Mouse (Mus musculus) inflammation-experienced regulatory T-cells, adult 6 months (primary cell): ENCODE measurements around the gene Dcbld1. TPM values are rescaled to one million over a fixed set of nuclear protein-coding genes. Genes with fewer than 3 reads are reported as not detected.

Experiments
- ATAC-seq: one replicate; pipeline ENCODE4 v1.8.0; 2017
- polyA plus RNA-seq, 3 experiments: library from polyadenylated mRNA; unstranded; fragments of 100-300 nt; shearing (Covaris generic); gene quantifications; one replicate each; pipeline ENCODE4 v1.2.1; 2017

Dcbld1 gene
- under 1 TPM in 1 of 3 experiments, not detected in 2; 0.17 TPM for polyA plus RNA-seq

- ATAC-seq: peak; percentile 62
Observed at GRCm38 (mm10) chr10:52233301-52233968, at the start of gene Dcbld1. TSS of gene Dcbld1 (plus strand) at chr10:52233619.

- no peak for ATAC-seq
Observed at GRCm38 (mm10) chr10:52185900-52186299, 47.5 kb upstream of the Dcbld1 start.

GRCm38 (mm10) chr10:52194957-52195852, 38.2 kb upstream of the Dcbld1 start, which contains the start of gene Ros1:
TSS of gene Ros1 (minus strand) at chr10:52195244.
- no peak for ATAC-seq

GRCm38 (mm10) chr10:52204006-52204405, 29.4 kb upstream of the Dcbld1 start:
- no peak for ATAC-seq

GRCm38 (mm10) chr10:52215267-52215818, 18.1 kb upstream of the Dcbld1 start:
- no peak for ATAC-seq

GRCm38 (mm10) chr10:52216797-52217563, 16.4 kb upstream of the Dcbld1 start:
- ATAC-seq: peak; percentile 50

GRCm38 (mm10) chr10:52217564-52217934, 15.9 kb upstream of the Dcbld1 start:
- no peak for ATAC-seq

- no peak for ATAC-seq
Observed at GRCm38 (mm10) chr10:52219600-52219999, 13.8 kb upstream of the Dcbld1 start.

GRCm38 (mm10) chr10:52232196-52233176, 933 bp upstream of the Dcbld1 start:
- ATAC-seq: peak; percentile 59

- peak; percentile 25 for ATAC-seq
Observed at GRCm38 (mm10) chr10:52233969-52234653, 692 bp downstream of the Dcbld1 start.

- ATAC-seq: no peak
Observed at GRCm38 (mm10) chr10:52234654-52234981, 1.2 kb downstream of the Dcbld1 start.

- no peak for ATAC-seq
Observed at GRCm38 (mm10) chr10:52235461-52235860, 2.0 kb downstream of the Dcbld1 start.

- no peak for ATAC-seq
Observed at GRCm38 (mm10) chr10:52242015-52242414, 8.6 kb downstream of the Dcbld1 start.

- ATAC-seq: no peak
Observed at GRCm38 (mm10) chr10:52242680-52243323, 9.4 kb downstream of the Dcbld1 start.

GRCm38 (mm10) chr10:52246207-52246606, 12.8 kb downstream of the Dcbld1 start:
- ATAC-seq: no peak

GRCm38 (mm10) chr10:52252240-52252639, 18.8 kb downstream of the Dcbld1 start:
- ATAC-seq: no peak

- ATAC-seq: no peak
Observed at GRCm38 (mm10) chr10:52253426-52253825, 20.0 kb downstream of the Dcbld1 start.

GRCm38 (mm10) chr10:52257768-52258167, 24.3 kb downstream of the Dcbld1 start:
- no peak for ATAC-seq

GRCm38 (mm10) chr10:52258180-52258948, 24.9 kb downstream of the Dcbld1 start:
- ATAC-seq: no peak

GRCm38 (mm10) chr10:52260209-52260608, 26.8 kb downstream of the Dcbld1 start:
- no peak for ATAC-seq
